Mouse (Mus musculus) lung, adult 2 months (tissue): ENCODE measurements around the gene Parp8.

Source experiments
- CTCF ChIP-seq: fragments of 200-500 bp; IDR thresholded peaks from 2 replicates; pipeline ENCODE4 v1.5.1; 2011; ENCODE audit warnings: mild to moderate bottlenecking, low read length, control low read depth; ENCODE audit not compliant: insufficient read depth
- POLR2A ChIP-seq: fragments of 200-500 bp; IDR thresholded peaks from 2 replicates; pipeline ENCODE4 v1.6.1; 2011; ENCODE audit warnings: low read depth, mild to moderate bottlenecking, control low read depth, low read length, borderline replicate concordance; ENCODE audit errors: extremely low read depth

DNA sequence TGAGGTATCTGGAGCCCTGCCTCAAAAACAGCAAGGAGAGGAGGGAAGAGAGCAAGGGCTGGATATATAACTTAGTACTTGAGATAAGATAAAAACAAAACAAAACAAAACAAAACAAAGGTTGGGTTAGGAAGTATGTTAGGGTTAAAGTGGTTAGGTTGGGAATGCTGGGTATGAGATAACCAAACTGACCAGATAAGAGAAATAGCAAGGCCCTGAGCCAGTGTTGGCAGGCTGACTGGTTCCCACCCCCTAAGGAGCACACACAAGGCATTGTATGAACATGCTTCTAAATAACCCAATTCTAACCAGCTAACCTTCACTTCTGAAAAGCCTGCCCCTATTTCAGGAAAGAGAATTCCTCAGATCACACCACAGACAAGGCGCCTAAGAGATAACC is 7.1 kb upstream of the Parp8 start:
- TF ChIP-seq CTCF (no peak), POLR2A (no peak)
